Mouse (Mus musculus) kidney, postnatal 4 days (tissue): ENCODE data around the gene Stat1.

Source experiments
- DNase-seq, 2 experiments: peaks; one replicate each; pipeline ENCODE4 v3.0.0; 2021; ENCODE audit warnings: mixed read lengths in 2 of 2

Gene Stat1

GRCm38 (mm10) chr1:52170057-52170456 lies 50.8 kb downstream of the Stat1 start:
- DNase-seq = peak; percentile 50 to 62

GRCm38 (mm10) chr1:52170747-52171146 lies 51.5 kb downstream of the Stat1 start:
- no peak for DNase-seq

DNA sequence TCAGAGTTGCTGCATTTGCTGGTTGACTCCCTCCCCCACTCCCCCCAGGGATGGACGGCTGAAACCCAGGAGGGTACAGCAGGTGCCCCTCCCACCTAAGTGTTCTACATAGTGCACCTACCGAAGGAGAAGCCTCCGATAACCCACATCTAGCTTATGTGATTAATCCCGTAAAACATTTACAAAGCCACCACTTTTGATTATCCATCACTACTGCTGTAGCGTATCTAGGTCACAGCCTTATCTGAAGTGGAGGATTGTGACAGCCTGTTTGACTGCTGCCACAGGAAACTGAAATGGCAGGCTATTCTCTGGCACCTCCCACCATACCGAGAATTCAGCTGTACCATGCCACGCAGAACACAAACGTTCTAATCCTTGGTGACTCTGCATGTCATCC lies 52.0 kb downstream of the Stat1 start:
- DNase-seq = no peak

DNA sequence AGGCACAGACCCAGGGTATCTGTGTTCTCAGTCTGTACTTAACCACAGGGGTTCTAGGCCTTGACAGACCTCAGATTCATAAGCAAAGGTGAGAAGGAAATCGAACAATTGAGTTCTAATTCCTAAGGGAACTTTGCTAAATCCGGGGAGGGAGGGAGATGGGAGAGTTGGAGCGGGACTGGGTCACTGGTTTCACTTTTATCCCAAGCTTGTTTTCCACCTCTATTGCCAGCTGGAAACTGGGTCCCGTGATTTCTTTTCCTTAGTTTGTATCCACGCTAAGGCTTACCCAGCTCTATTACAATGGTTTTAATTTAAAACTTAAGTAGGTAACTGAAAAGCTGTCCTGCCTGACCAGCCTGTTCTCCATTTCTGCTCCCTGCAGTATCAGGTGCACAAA lies 56.1 kb downstream of the Stat1 start:
- DNase-seq = no peak

- no peak for DNase-seq
These were observed 56.7 kb downstream of the Stat1 start for GRCm38 (mm10) chr1:52175983-52176382.

DNA sequence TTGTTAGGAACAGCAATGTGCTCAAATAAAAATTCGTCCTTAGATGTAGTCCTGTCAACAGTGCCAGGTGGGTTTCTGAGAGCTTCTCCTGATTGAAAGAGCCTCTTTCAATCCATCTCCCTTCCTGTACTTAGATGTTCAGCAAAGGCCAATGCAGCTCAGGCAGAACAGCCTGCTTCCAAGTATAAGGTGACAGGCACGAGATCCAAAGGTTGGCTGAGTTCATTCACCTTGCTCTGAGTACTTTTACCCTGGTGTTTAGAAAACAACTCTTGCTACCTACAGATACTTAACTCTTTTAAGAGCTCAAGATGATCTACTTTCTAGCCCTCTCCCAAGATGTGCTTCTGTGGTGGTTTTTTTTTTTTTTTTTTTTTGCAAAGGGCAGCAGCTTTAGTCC lies 57.8 kb downstream of the Stat1 start:
- DNase-seq = no peak

DNA sequence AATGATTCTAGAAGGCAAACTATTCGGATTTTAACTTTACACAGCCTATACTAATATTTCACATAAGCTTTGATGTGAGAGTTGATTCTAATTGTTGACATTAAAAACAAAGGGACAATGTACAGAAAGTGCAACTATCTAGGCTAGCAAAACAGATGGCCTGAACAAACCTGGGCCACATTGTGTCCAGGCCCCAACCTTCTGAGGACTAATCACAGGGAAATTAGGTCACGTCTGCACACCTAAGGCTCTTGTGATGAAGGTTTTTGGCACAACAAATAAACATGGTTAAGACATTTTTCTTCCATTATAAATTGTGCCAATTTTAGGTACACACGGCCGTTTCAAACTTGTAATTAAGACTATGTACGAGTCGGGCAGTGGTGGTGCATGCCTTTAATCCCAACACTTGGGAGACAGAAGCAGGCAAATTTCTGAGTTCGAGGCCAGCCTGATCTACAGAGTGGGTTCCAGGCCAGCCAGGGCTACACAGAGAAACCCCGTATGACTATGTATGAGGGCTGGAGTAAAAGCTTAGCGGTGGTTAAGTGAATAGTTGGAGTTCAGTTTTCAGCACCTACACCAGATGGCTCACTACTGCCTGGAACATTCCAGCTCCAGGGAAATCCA lies 60.8 kb downstream of the Stat1 start:
- no peak for DNase-seq

- no peak for DNase-seq
These were observed 62.8 kb downstream of the Stat1 start for GRCm38 (mm10) chr1:52181994-52182393.

DNA sequence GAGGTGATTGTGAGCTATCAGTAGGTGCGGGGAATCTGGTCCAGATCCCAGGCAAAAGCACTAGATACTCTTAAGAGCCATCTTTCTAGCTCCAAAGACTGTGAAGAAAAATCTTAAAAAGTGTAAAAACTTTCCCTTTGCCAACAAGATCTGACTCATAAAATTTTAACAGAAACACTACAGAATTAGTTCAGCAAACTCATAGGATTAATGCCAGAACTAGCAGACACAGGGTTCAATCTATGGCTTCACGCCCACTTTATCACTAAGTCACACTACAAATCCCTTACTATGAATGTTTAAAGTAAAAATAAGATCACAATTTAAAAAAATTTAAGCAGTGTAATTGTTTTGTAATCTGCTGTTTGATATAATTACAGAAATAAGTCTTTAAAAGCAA lies 63.8 kb downstream of the Stat1 start:
- DNase-seq = no peak
